Mouse (Mus musculus) liver, embryonic 13.5 days (tissue): ENCODE data around the gene Gm21679. TPM values are rescaled to one million over a fixed set of nuclear protein-coding genes. Genes with fewer than 3 reads are reported as not detected.
"Not testable (repeated sequence)": the region's sequence is repeated elsewhere in the genome, so short reads cannot be mapped to it uniquely, and the experiment has no call there.

ENCODE experiments used
- ATAC-seq: fragments of 200-750 bp; cut with Nextera tagmentation; 2 replicates; pipeline ENCODE4 v1.8.0; 2017; ENCODE audit warnings: low read depth, mild to moderate bottlenecking, moderate number of reproducible peaks, moderate library complexity
- DNase-seq: peaks from one replicate; pipeline ENCODE4 v3.0.0; 2022
- H3K27ac ChIP-seq: fragments of 300-500 bp; sonication (generic); 2 replicates; pipeline ENCODE4 v1.5.1; 2015; ENCODE audit warnings: moderate library complexity, mild to moderate bottlenecking, inconsistent platforms
- H3K27me3 ChIP-seq: fragments of 300-500 bp; sonication (generic); 2 replicates; pipeline ENCODE4 v1.6.1; 2015; ENCODE audit warnings: mild to moderate bottlenecking, inconsistent platforms
- H3K36me3 ChIP-seq: fragments of 300-500 bp; sonication (generic); 2 replicates; pipeline ENCODE4 v1.6.1; 2015; ENCODE audit warnings: mild to moderate bottlenecking, inconsistent platforms
- H3K4me1 ChIP-seq: fragments of 300-500 bp; sonication (generic); replicated peaks from 2 replicates; pipeline ENCODE4 v1.6.1; 2015; ENCODE audit warnings: inconsistent platforms
- H3K4me2 ChIP-seq: fragments of 300-500 bp; sonication (generic); 2 replicates; pipeline ENCODE4 v1.6.1; 2015; ENCODE audit warnings: inconsistent platforms, mild to moderate bottlenecking, moderate library complexity
- H3K4me3 ChIP-seq: fragments of 300-500 bp; sonication (generic); replicated peaks from 2 replicates; pipeline ENCODE4 v1.5.1; 2015; ENCODE audit warnings: mild to moderate bottlenecking, inconsistent platforms
- H3K9ac ChIP-seq: fragments of 300-500 bp; sonication (generic); 2 replicates; pipeline ENCODE4 v1.6.1; 2015; ENCODE audit warnings: mild to moderate bottlenecking, inconsistent platforms
- H3K9me3 ChIP-seq: fragments of 300-500 bp; sonication (generic); replicated peaks from 2 replicates; pipeline ENCODE4 v1.6.1; 2016; ENCODE audit warnings: inconsistent platforms
- WGBS: fragments of 180-500 bp; shearing (Covaris S2); methylation state at CpG from one replicate; pipeline ENCODE4 v1.1.7; 2015; ENCODE audit not compliant: insufficient replicate concordance; 5-methylcytosine and 5-hydroxymethylcytosine counted together
- polyA plus RNA-seq: library from polyadenylated mRNA; unstranded; fragments of >200 nt; fragmentation: Nextera tagmentation; extraction: Ambion mirVana; gene quantifications from 2 replicates; pipeline ENCODE4 v1.2.1, GENCODE M21; 2015

Gene Gm21679
- polyA plus RNA-seq: not detected in 2 replicates

GRCm38 (mm10) chrY:29683270-29683669 is at the start of gene Gm21679:
Gene Gm21679 (minus strand): TSS chrY:29683370.
- no CpG with 5 or more reads among the region's 3 CpGs for WGBS
- not testable (repeated sequence) for H3K27ac ChIP-seq, H3K4me3 ChIP-seq, H3K4me1 ChIP-seq, H3K4me2 ChIP-seq, H3K27me3 ChIP-seq, DNase-seq, ATAC-seq, H3K9me3 ChIP-seq, H3K9ac ChIP-seq, H3K36me3 ChIP-seq
